Mouse (Mus musculus) MEL (cell line): ENCODE results near the gene B430306N03Rik.

Experiments used
- CHD1 ChIP-seq: IDR thresholded peaks from 2 replicates; pipeline ENCODE4 v1.6.1; 2012; ENCODE audit warnings: low read depth, mild to moderate bottlenecking, inconsistent platforms, low read length, improper control_type of control experiment
- CTCF ChIP-seq, 3 experiments: IDR thresholded peaks in 2 of 3; conservative IDR thresholded peaks in 1 of 3; 2 replicates each; pipeline ENCODE4 v1.5.1; 2011 to 2012; ENCODE audit warnings: low read length in 3 of 3, low read depth in 2 of 3, mild to moderate bottlenecking in 2 of 3, improper control_type of control experiment in 1 of 3, inconsistent platforms in 1 of 3, mixed read lengths in 1 of 3, moderate library complexity in 1 of 3; ENCODE audit not compliant: control insufficient read depth in 1 of 3, insufficient read depth in 1 of 3, poor library complexity in 1 of 3, severe bottlenecking in 1 of 3
- EP300 ChIP-seq, 2 experiments: IDR thresholded peaks; 2 replicates each; pipeline ENCODE4 v1.6.1; 2011; ENCODE audit warnings: improper control_type of control experiment in 2 of 2, low read length in 2 of 2, low read depth in 1 of 2, mild to moderate bottlenecking in 1 of 2
- GATA1 ChIP-seq: IDR thresholded peaks from 2 replicates; pipeline ENCODE4 v1.6.1; 2011; ENCODE audit warnings: low read depth, low read length, improper control_type of control experiment
- MAFK ChIP-seq: IDR thresholded peaks from 2 replicates; pipeline ENCODE4 v1.6.1; 2011; ENCODE audit warnings: low read depth, mild to moderate bottlenecking, low read length, improper control_type of control experiment, borderline replicate concordance
- POLR2A ChIP-seq, 2 experiments: IDR thresholded peaks; 2 replicates each; pipeline ENCODE4 v1.6.1; 2011 to 2012; ENCODE audit warnings: low read length in 2 of 2, mild to moderate bottlenecking in 2 of 2, control low read depth in 1 of 2, improper control_type of control experiment in 1 of 2, low read depth in 1 of 2, moderate library complexity in 1 of 2; ENCODE audit not compliant: control insufficient read depth in 1 of 2, insufficient read depth in 1 of 2, poor library complexity in 1 of 2
- RCOR1 ChIP-seq: IDR thresholded peaks from 2 replicates; pipeline ENCODE4 v1.6.1; 2012; ENCODE audit warnings: low read depth, mild to moderate bottlenecking, inconsistent platforms, low read length, improper control_type of control experiment
- TAL1 ChIP-seq: IDR thresholded peaks from 2 replicates; pipeline ENCODE4 v1.6.1; 2012; ENCODE audit warnings: mild to moderate bottlenecking, inconsistent platforms, low read length, moderate library complexity, mixed read lengths
- UBTF ChIP-seq: IDR thresholded peaks from 2 replicates; pipeline ENCODE4 v1.6.1; 2012; ENCODE audit warnings: low read depth, mild to moderate bottlenecking, inconsistent platforms, low read length, improper control_type of control experiment, moderate library complexity, borderline replicate concordance; ENCODE audit not compliant: insufficient read depth
- USF2 ChIP-seq, 2 experiments: IDR thresholded peaks; 2 replicates each; pipeline ENCODE4 v1.6.1; 2011 to 2012; ENCODE audit warnings: improper control_type of control experiment in 2 of 2, low read length in 2 of 2, borderline replicate concordance in 1 of 2, inconsistent platforms in 1 of 2, low read depth in 1 of 2, mild to moderate bottlenecking in 1 of 2; ENCODE audit not compliant: insufficient read depth in 1 of 2

DNA sequence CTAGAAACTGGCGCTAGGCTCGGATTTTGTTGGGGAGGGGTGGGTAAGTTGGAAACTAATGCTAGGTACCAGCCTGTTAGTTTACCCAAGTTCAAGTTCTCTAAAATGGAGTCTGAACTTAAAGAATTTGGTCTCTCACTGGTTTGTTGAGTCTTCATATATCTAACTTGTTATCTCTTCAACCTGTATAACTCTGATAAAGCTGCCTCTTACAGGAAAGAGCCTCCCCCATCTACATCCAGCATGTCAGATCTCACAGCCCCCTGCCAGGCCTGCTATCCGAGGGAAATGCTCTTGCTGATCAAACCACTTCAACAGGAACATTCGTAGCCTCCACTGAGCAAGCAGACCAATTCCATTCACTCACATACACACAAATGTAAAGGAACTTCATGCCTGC lies 36.9 kb upstream of the B430306N03Rik start:
- TF ChIP-seq CTCF (IDR thresholded peaks at IDR 0.05 in 2 of 3, conservative IDR thresholded peaks at IDR 0.05 in 1 of 3; ENCODE audit: control insufficient read depth in 1 of 3, insufficient read depth in 1 of 3, low read depth in 2 of 3, low read length in 3 of 3, poor library complexity in 1 of 3, severe bottlenecking in 1 of 3) (no peak), POLR2A (IDR thresholded peaks at IDR 0.05; ENCODE audit: control insufficient read depth in 1 of 2, insufficient read depth in 1 of 2, low read depth in 1 of 2, low read length in 2 of 2, poor library complexity in 1 of 2) (no peak), RCOR1 (peak; percentile 44; the same call in 1 of the 2 replicates), EP300 (IDR thresholded peaks at IDR 0.05; ENCODE audit: low read depth in 1 of 2, low read length in 2 of 2) (peak; percentile 77 to 78), MAFK (no peak), CHD1 (no peak), USF2 (IDR thresholded peaks at IDR 0.05; ENCODE audit: borderline replicate concordance in 1 of 2, insufficient read depth in 1 of 2, low read depth in 1 of 2, low read length in 2 of 2) (no peak), GATA1 (peak; percentile 86), TAL1 (no peak; the same call in 1 of the 2 replicates), UBTF (0 out of 2 replicates have a peak, but pooled peaks have one; percentile 35)
